Mouse (Mus musculus) heart, adult 8-10 months (tissue): ENCODE results near the gene Mamstr. TPM values are rescaled to one million over a fixed set of nuclear protein-coding genes. Genes with fewer than 3 reads are reported as not detected.

ENCODE experiments used
- DNase-seq: peaks from one replicate; pipeline ENCODE4 v3.0.0; 2022; ENCODE audit warnings: low spot score
- total RNA-seq, 4 experiments: library from RNA; stranded (reverse); gene quantifications; 2 replicates each; pipeline ENCODE4 v1.2.4; 2022

Mamstr gene
- total RNA-seq, 4 experiments from 2014 or later = 2.0 to 5.9 (median 5.1) TPM

GRCm38 (mm10) chr7:45692364-45692763, 52.6 kb downstream of the Mamstr start:
- no peak for DNase-seq

GRCm38 (mm10) chr7:45693921-45694591, 54.3 kb downstream of the Mamstr start, which contains the start of gene Sec1:
Gene Sec1, minus strand, starts transcription at chr7:45694402.
- DNase-seq = no peak

- DNase-seq = no peak
These were observed 55.3 kb downstream of the Mamstr start for GRCm38 (mm10) chr7:45695098-45695497.

Other genes with a start within 250 kb of the Mamstr start
- 100 to 1,000 TPM in 1 of 4 experiments, 10 to 100 TPM in 3; 68.3 to 107 (median 86.7) TPM for gene Snrnp70, start 244.2 kb upstream of the Mamstr start, total RNA-seq
- gene Kcna7, start 234.3 kb upstream of the Mamstr start, total RNA-seq = 1 to 10 TPM; 5.5 to 8.0 (median 6.9) TPM
- gene Ntf5, start 226.3 kb upstream of the Mamstr start, total RNA-seq = under 1 TPM; 0.30 to 0.50 (median 0.36) TPM
- gene Lhb, start 219.2 kb upstream of the Mamstr start, total RNA-seq = not detected
- gene Gys1, start 205.1 kb upstream of the Mamstr start, total RNA-seq = 100 to 1,000 TPM; 106 to 122 (median 112) TPM
- 10 to 100 TPM; 23.1 to 31.5 (median 26.8) TPM for gene Ruvbl2, start 201.9 kb upstream of the Mamstr start, total RNA-seq
- 100 to 1,000 TPM; 164 to 329 (median 254) TPM for gene Ftl1, start 180.1 kb upstream of the Mamstr start, total RNA-seq
- 10 to 100 TPM; 24.3 to 26.9 (median 26.2) TPM for gene Bax, start 173.1 kb upstream of the Mamstr start, total RNA-seq
- gene Tulp2, start 158.1 kb upstream of the Mamstr start, total RNA-seq = not detected
- gene Gm45808, start 153.2 kb upstream of the Mamstr start, total RNA-seq = 1 to 10 TPM; 3.8 to 8.5 (median 7.6) TPM
- 10 to 100 TPM; 10.2 to 12.8 (median 11.5) TPM for gene Dhdh, start 151.2 kb upstream of the Mamstr start, total RNA-seq
- 100 to 1,000 TPM; 130 to 149 (median 139) TPM for gene Nucb1, start 129.6 kb upstream of the Mamstr start, total RNA-seq
- gene Ppp1r15a, start 113.7 kb upstream of the Mamstr start, total RNA-seq = 10 to 100 TPM; 21.9 to 31.6 (median 28.0) TPM
- gene Plekha4, start 113.6 kb upstream of the Mamstr start, total RNA-seq = 1 to 10 TPM; 2.6 to 4.2 (median 3.0) TPM
- 1 to 10 TPM in 3 of 4 experiments, under 1 TPM in 1; 0.40 to 2.0 (median 1.1) TPM for gene Hsd17b14, start 85.1 kb upstream of the Mamstr start, total RNA-seq
- gene Bcat2, start 69.8 kb upstream of the Mamstr start, total RNA-seq = 100 to 1,000 TPM; 295 to 316 (median 308) TPM
- not detected for gene Fgf21, start 24.5 kb upstream of the Mamstr start, total RNA-seq
- gene Fut1, start 22.7 kb upstream of the Mamstr start, total RNA-seq = not detected
- gene Izumo1, start 18.2 kb upstream of the Mamstr start, total RNA-seq = under 1 TPM; 0.20 to 0.53 (median 0.35) TPM
- gene Rasip1, start 12.5 kb upstream of the Mamstr start, total RNA-seq = 10 to 100 TPM; 17.8 to 27.2 (median 26.2) TPM
- 1 to 10 TPM in 1 of 4 experiments, under 1 TPM in 3; 0.19 to 1.5 (median 0.58) TPM for gene Fut2, start 26.4 kb downstream of the Mamstr start, total RNA-seq
- gene Ntn5, start 44.0 kb downstream of the Mamstr start, total RNA-seq = under 1 TPM in 2 of 4 experiments, not detected in 2; 0.22 to 0.25 TPM
- under 1 TPM in 3 of 4 experiments, not detected in 1; 0.16 to 0.25 (median 0.23) TPM for gene Sec1, start 54.4 kb downstream of the Mamstr start, total RNA-seq
- 1 to 10 TPM; 5.5 to 8.7 (median 8.1) TPM for gene Car11, start 59.9 kb downstream of the Mamstr start, total RNA-seq
- gene Dbp, start 65.1 kb downstream of the Mamstr start, total RNA-seq = 100 to 1,000 TPM in 3 of 4 experiments, 10 to 100 TPM in 1; 72.2 to 183 (median 152) TPM
- 100 to 1,000 TPM; 552 to 697 (median 598) TPM for gene Rpl18, start 75.5 kb downstream of the Mamstr start, total RNA-seq
- 10 to 100 TPM; 15.3 to 19.3 (median 18.4) TPM for gene Sphk2, start 78.0 kb downstream of the Mamstr start, total RNA-seq
- gene Fam83e, start 81.2 kb downstream of the Mamstr start, total RNA-seq = under 1 TPM; 0.19 to 0.55 (median 0.44) TPM
- gene Spaca4, start 85.8 kb downstream of the Mamstr start, total RNA-seq = not detected
- gene Lmtk3, start 143.8 kb downstream of the Mamstr start, total RNA-seq = under 1 TPM in 1 of 4 experiments, not detected in 3; 0.22 TPM
- gene Sult2b1, start 144.7 kb downstream of the Mamstr start, total RNA-seq = not detected
- gene Cyth2, start 174.6 kb downstream of the Mamstr start, total RNA-seq = 10 to 100 TPM; 54.0 to 65.5 (median 62.1) TPM
- 1 to 10 TPM in 3 of 4 experiments, under 1 TPM in 1; 0.87 to 6.1 (median 3.1) TPM for gene Kcnj14, start 184.8 kb downstream of the Mamstr start, total RNA-seq
- 10 to 100 TPM; 10.2 to 16.0 (median 13.6) TPM for gene Grwd1, start 191.0 kb downstream of the Mamstr start, total RNA-seq
- 100 to 1,000 TPM; 115 to 134 (median 127) TPM for gene Kdelr1, start 232.8 kb downstream of the Mamstr start, total RNA-seq
- 1 to 10 TPM; 1.1 to 2.2 (median 1.3) TPM for gene Grin2d, start 238.4 kb downstream of the Mamstr start, total RNA-seq